Mouse (Mus musculus) ES-E14 (cell line): Measurements from ENCODE around the gene Gm36028. TPM values are rescaled to one million over a fixed set of nuclear protein-coding genes. Genes with fewer than 3 reads are reported as not detected.

ENCODE experiments used
- DNase-seq: peaks from one replicate; pipeline ENCODE4 v3.0.0-alpha.2; 2013; ENCODE audit warnings: low read depth, low spot score
- H3K27ac ChIP-seq: 2 replicates; pipeline ENCODE4 v1.5.1; 2012; ENCODE audit warnings: low read depth, mild to moderate bottlenecking, low read length, moderate library complexity, mixed read lengths; ENCODE audit not compliant: poor library complexity, insufficient read depth, severe bottlenecking
- H3K36me3 ChIP-seq: 2 replicates; pipeline ENCODE4 v1.6.1; 2012; ENCODE audit warnings: mild to moderate bottlenecking, low read length, moderate library complexity, mixed read lengths; ENCODE audit not compliant: control insufficient read depth, poor library complexity, insufficient read depth, severe bottlenecking
- H3K4me1 ChIP-seq, 2 experiments: fragments of 150-350 bp in 1 of 2; sonication (generic) in 1 of 2; 2 replicates each; pipeline ENCODE4 v1.6.1; 2012; ENCODE audit warnings: low read length in 2 of 2, mild to moderate bottlenecking in 1 of 2, mixed read lengths in 1 of 2; ENCODE audit not compliant: control insufficient read depth in 2 of 2, insufficient read depth in 2 of 2, poor library complexity in 1 of 2
- H3K4me3 ChIP-seq, 2 experiments: fragments of 150-350 bp in 1 of 2; sonication (generic) in 1 of 2; 2 replicates each; pipeline ENCODE4 v1.5.1; 2012; ENCODE audit warnings: low read length in 2 of 2, low read depth in 1 of 2, mild to moderate bottlenecking in 1 of 2, mixed read lengths in 1 of 2; ENCODE audit not compliant: insufficient read depth in 1 of 2, poor library complexity in 1 of 2, severe bottlenecking in 1 of 2
- H3K9ac ChIP-seq: 2 replicates; pipeline ENCODE4 v1.6.1; 2012; ENCODE audit warnings: low read depth, mild to moderate bottlenecking, low read length, mixed read lengths; ENCODE audit not compliant: poor library complexity, insufficient read depth, severe bottlenecking
- H3K9me3 ChIP-seq: fragments of 150-350 bp; sonication (generic); 2 replicates; pipeline ENCODE4 v1.6.1; 2012; ENCODE audit warnings: low read depth, mild to moderate bottlenecking, low read length; ENCODE audit not compliant: control insufficient read depth, insufficient read depth
- CHD2 ChIP-seq: IDR thresholded peaks from 2 replicates; pipeline ENCODE4 v1.6.1; 2014; ENCODE audit warnings: mild to moderate bottlenecking, low read depth, low read length, inconsistent platforms
- HCFC1 ChIP-seq: IDR thresholded peaks from 2 replicates; pipeline ENCODE4 v1.6.1; 2012; ENCODE audit warnings: low read length, inconsistent platforms, borderline replicate concordance; ENCODE audit not compliant: insufficient read depth
- MAFK ChIP-seq: IDR thresholded peaks from 2 replicates; pipeline ENCODE4 v1.6.1; 2014; ENCODE audit warnings: mild to moderate bottlenecking, low read depth, low read length, inconsistent platforms; ENCODE audit not compliant: insufficient read depth
- ZC3H11A ChIP-seq: IDR thresholded peaks from 2 replicates; pipeline ENCODE4 v1.6.1; 2012; ENCODE audit warnings: low read depth, mild to moderate bottlenecking, inconsistent platforms, low read length, borderline replicate concordance
- ZNF384 ChIP-seq: IDR thresholded peaks from 2 replicates; pipeline ENCODE4 v1.6.1; 2012; ENCODE audit warnings: low read depth, low read length, inconsistent platforms
- in situ Hi-C, 2 experiments: fragments of 600-800 bp; cut with MboI; formaldehyde crosslinking; loops; one replicate each; pipeline ENCODE4 v1.15.1; 2025; ENCODE audit warnings: low sequenced_read_pairs in 2 of 2, inconsistent platforms in 1 of 2; ENCODE audit not compliant: unreplicated experiment in 2 of 2
- total RNA-seq: library from RNA; depleted of rRNA; stranded (reverse); fragments of 300-350 nt; gene quantifications from 2 replicates; pipeline ENCODE4 v1.2.3, GENCODE M21; 2012

The Gm36028 gene
- total RNA-seq, 1 experiment, result not detected

GRCm38 (mm10) chr16:37847081-37847480 is 13.9 kb downstream of the Gm36028 start:
- no peak for TF ChIP-seq CHD2
- no peak for TF ChIP-seq HCFC1
- TF ChIP-seq ZNF384, result no peak
- no peak for TF ChIP-seq MAFK
- TF ChIP-seq ZC3H11A, result no peak
- DNase-seq, result no peak
- Histone ChIP-seq H3K36me3 (no peaks in the 10 kb centered on the region), H3K4me1 (no peaks in the 10 kb centered on the region), H3K9me3 (no peaks in the 10 kb centered on the region), H3K9ac (no peak overlapping the region), H3K27ac (no peak overlapping the region), H3K4me3 (no peak overlapping the region)
- in situ Hi-C loops, result no loop called here

DNA sequence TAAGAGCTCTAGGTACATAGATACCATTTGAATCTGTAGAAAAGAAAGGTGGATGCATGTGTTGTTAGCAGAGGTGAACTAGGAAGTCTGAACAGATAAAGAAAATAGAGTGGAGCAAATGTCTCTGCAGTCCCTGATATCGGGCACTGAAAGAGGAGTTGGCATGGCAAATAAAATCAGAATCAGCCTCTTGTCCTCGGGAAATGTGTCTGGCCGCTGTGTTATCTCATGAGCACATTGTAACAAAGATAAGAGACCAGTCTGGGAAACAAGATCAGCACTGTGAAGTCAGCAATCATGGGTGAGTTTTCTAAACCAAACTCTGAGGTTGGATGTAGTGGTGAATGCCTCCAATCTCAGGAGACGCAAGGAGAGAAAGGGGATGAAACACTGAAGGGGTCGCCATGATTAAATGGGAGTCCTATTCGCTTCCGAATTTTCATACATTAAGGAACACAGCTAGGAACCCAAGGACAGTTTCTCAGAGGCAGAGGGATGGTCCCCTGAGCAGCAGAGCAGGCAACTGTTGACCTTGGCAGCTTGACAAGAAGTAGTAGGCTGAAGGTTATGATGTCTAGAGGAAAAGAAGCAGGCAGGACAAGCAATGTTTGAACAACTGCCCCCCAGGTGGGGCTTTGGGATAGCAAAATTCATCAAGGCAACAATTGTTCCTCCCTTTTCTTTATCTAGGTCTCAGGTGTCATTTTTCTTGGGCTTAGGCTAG is 15.6 kb downstream of the Gm36028 start:
- Histone ChIP-seq H3K4me3 (no peak overlapping the region), H3K4me1 (no peaks in the 10 kb centered on the region), H3K36me3 (no peaks in the 10 kb centered on the region), H3K27ac (no peak overlapping the region), H3K9me3 (no peaks in the 10 kb centered on the region), H3K9ac (no peak overlapping the region)
- in situ Hi-C loops, result no loop called here
- no peak for DNase-seq
- TF ChIP-seq ZC3H11A, result no peak
- no peak for TF ChIP-seq HCFC1
- no peak for TF ChIP-seq ZNF384
- no peak for TF ChIP-seq MAFK
- TF ChIP-seq CHD2, result no peak

- Histone ChIP-seq H3K4me3 (no peak overlapping the region), H3K27ac (no peak overlapping the region), H3K4me1 (no peaks in the 10 kb centered on the region), H3K9me3 (no peaks in the 10 kb centered on the region), H3K9ac (no peak overlapping the region), H3K36me3 (no peaks in the 10 kb centered on the region)
- no peak for TF ChIP-seq HCFC1
- in situ Hi-C loops, result no loop called here
- no peak for DNase-seq
Observed at GRCm38 (mm10) chr16:37843740-37844139, 17.2 kb downstream of the Gm36028 start.

- Histone ChIP-seq H3K4me1 (no peaks in the 10 kb centered on the region), H3K9ac (no peak overlapping the region), H3K27ac (no peak overlapping the region), H3K36me3 (no peaks in the 10 kb centered on the region), H3K4me3 (no peak overlapping the region), H3K9me3 (no peaks in the 10 kb centered on the region)
- in situ Hi-C loops, result no loop called here
- TF ChIP-seq MAFK (no peak), ZC3H11A (no peak), CHD2 (no peak), HCFC1 (no peak), ZNF384 (no peak)
- no peak for DNase-seq
Observed at GRCm38 (mm10) chr16:37842439-37842838, 18.5 kb downstream of the Gm36028 start.

GRCm38 (mm10) chr16:37837571-37837970 is 23.4 kb downstream of the Gm36028 start:
- H3K9ac ChIP-seq, result no peak overlapping the region
- peaks cover 4% of the 10 kb centered on the region; the same call in 1 of the 2 replicates for H3K36me3 ChIP-seq
- in situ Hi-C loops, result no loop called here
- no peak overlapping the region for H3K4me3 ChIP-seq
- H3K9me3 ChIP-seq, result no peaks in the 10 kb centered on the region
- no peak overlapping the region for H3K27ac ChIP-seq
- DNase-seq, result no peak
- TF ChIP-seq ZC3H11A (no peak), ZNF384 (no peak), HCFC1 (no peak), MAFK (no peak), CHD2 (no peak)
- H3K4me1 ChIP-seq, result no peaks in the 10 kb centered on the region
